Mouse (Mus musculus) midbrain, embryonic 15.5 days (tissue): ENCODE data around the gene Gprc5b. TPM values are rescaled to one million over a fixed set of nuclear protein-coding genes. Genes with fewer than 3 reads are reported as not detected.
A peak's percentile ranks its signal among the peaks of the same experiment; 100 is the strongest.

Source experiments
- ATAC-seq: fragments of 200-750 bp; cut with Nextera tagmentation; replicated peaks from 2 replicates; pipeline ENCODE4 v1.8.0; 2017; ENCODE audit warnings: moderate TSS enrichment
- H3K27ac ChIP-seq: fragments of 300-500 bp; sonication (generic); 2 replicates; pipeline ENCODE4 v1.5.1; 2015; ENCODE audit warnings: mild to moderate bottlenecking, inconsistent platforms
- H3K27me3 ChIP-seq: fragments of 300-500 bp; sonication (generic); replicated peaks from 2 replicates; pipeline ENCODE4 v1.6.1; 2015; ENCODE audit warnings: inconsistent platforms
- H3K36me3 ChIP-seq: fragments of 300-500 bp; sonication (generic); replicated peaks from 2 replicates; pipeline ENCODE4 v1.6.1; 2015; ENCODE audit warnings: inconsistent platforms
- H3K4me1 ChIP-seq: fragments of 300-500 bp; sonication (generic); 2 replicates; pipeline ENCODE4 v1.6.1; 2015; ENCODE audit warnings: inconsistent platforms
- H3K4me2 ChIP-seq: fragments of 300-500 bp; sonication (generic); 2 replicates; pipeline ENCODE4 v1.6.1; 2015; ENCODE audit warnings: inconsistent platforms, mild to moderate bottlenecking, moderate library complexity
- H3K4me3 ChIP-seq: fragments of 300-500 bp; sonication (generic); 2 replicates; pipeline ENCODE4 v1.5.1; 2015; ENCODE audit warnings: mild to moderate bottlenecking, inconsistent platforms
- H3K9ac ChIP-seq: fragments of 300-500 bp; sonication (generic); 2 replicates; pipeline ENCODE4 v1.6.1; 2015; ENCODE audit warnings: mild to moderate bottlenecking, inconsistent platforms
- H3K9me3 ChIP-seq: fragments of 300-500 bp; sonication (generic); 2 replicates; pipeline ENCODE4 v1.6.1; 2016; ENCODE audit warnings: inconsistent platforms
- WGBS: fragments of 180-500 bp; shearing (Covaris S2); methylation state at CpG from one replicate; pipeline ENCODE4 v1.1.7; 2015; ENCODE audit warnings: mixed read lengths; 5-methylcytosine and 5-hydroxymethylcytosine counted together
- polyA plus RNA-seq: library from polyadenylated mRNA; unstranded; fragments of >200 nt; fragmentation: Nextera tagmentation; extraction: Ambion mirVana; gene quantifications from 2 replicates; pipeline ENCODE4 v1.2.1, GENCODE M21; 2015

Gene Gprc5b
- polyA plus RNA-seq = 6.1 TPM in 2 replicates

- peak within 1 kb of the TSS; percentile 40 for H3K9ac ChIP-seq
- H3K27ac ChIP-seq = peak within 1 kb of the TSS; percentile 45
- peak within 1 kb of the TSS; percentile 83 for H3K4me2 ChIP-seq
- ATAC-seq = peak; percentile 82
- H3K36me3 ChIP-seq = no peaks in the 10 kb centered on the region
- no peaks in the 10 kb centered on the region for H3K27me3 ChIP-seq
- no peaks in the 10 kb centered on the region for H3K9me3 ChIP-seq
- H3K4me1 ChIP-seq = peaks cover 55% of the 10 kb centered on the region
- 1% methylated on average over 44 of the region's 44 CpGs for WGBS
- H3K4me3 ChIP-seq = peak within 1 kb of the TSS; percentile 45
Measured at GRCm38 (mm10) chr7:118995007-118995406, at the start of gene Gprc5b. Gene Gprc5b (minus strand): TSS chr7:118995211.

GRCm38 (mm10) chr7:119041502-119041901 is 46.5 kb upstream of the Gprc5b start:
- H3K9me3 ChIP-seq = no peaks in the 10 kb centered on the region
- H3K4me2 ChIP-seq = no peak overlapping the region
- no peak overlapping the region for H3K27ac ChIP-seq
- no peak overlapping the region for H3K4me3 ChIP-seq
- no peaks in the 10 kb centered on the region for H3K4me1 ChIP-seq
- no peaks in the 10 kb centered on the region for H3K27me3 ChIP-seq
- no peaks in the 10 kb centered on the region for H3K36me3 ChIP-seq
- no peak overlapping the region for H3K9ac ChIP-seq
- no peak for ATAC-seq

GRCm38 (mm10) chr7:119037581-119037980 is 42.6 kb upstream of the Gprc5b start:
- 0 out of 2 replicates have a peak, but pooled peaks cover 8% of the 10 kb centered on the region for H3K4me1 ChIP-seq
- H3K36me3 ChIP-seq = no peaks in the 10 kb centered on the region
- H3K9ac ChIP-seq = no peak overlapping the region
- no peaks in the 10 kb centered on the region for H3K27me3 ChIP-seq
- H3K4me2 ChIP-seq = no peak overlapping the region
- no peak overlapping the region for H3K27ac ChIP-seq
- H3K9me3 ChIP-seq = no peaks in the 10 kb centered on the region
- no peak overlapping the region for H3K4me3 ChIP-seq
- ATAC-seq = no peak

GRCm38 (mm10) chr7:119034243-119034961 is 39.4 kb upstream of the Gprc5b start:
- no peak overlapping the region for H3K4me3 ChIP-seq
- H3K9ac ChIP-seq = no peak overlapping the region
- ATAC-seq = no peak; the same call in 1 of the 2 replicates
- no peak overlapping the region for H3K27ac ChIP-seq
- H3K4me1 ChIP-seq = 0 out of 2 replicates have a peak, but pooled peaks cover 8% of the 10 kb centered on the region
- no peaks in the 10 kb centered on the region for H3K36me3 ChIP-seq
- no peaks in the 10 kb centered on the region for H3K27me3 ChIP-seq
- H3K9me3 ChIP-seq = no peaks in the 10 kb centered on the region
- WGBS = 61% methylated on average over 15 of the region's 15 CpGs
- H3K4me2 ChIP-seq = no peak overlapping the region

- Histone ChIP-seq H3K4me3 (no peak overlapping the region), H3K36me3 (no peaks in the 10 kb centered on the region), H3K27me3 (no peaks in the 10 kb centered on the region), H3K4me1 (no peaks in the 10 kb centered on the region), H3K9me3 (no peaks in the 10 kb centered on the region), H3K27ac (no peak overlapping the region), H3K9ac (no peak overlapping the region), H3K4me2 (no peak overlapping the region)
- 0 out of 2 replicates have a peak, but pooled peaks have one; percentile 15 for ATAC-seq
- 23% methylated on average over 17 of the region's 17 CpGs for WGBS
Measured at GRCm38 (mm10) chr7:119023394-119023921, 28.4 kb upstream of the Gprc5b start.

GRCm38 (mm10) chr7:119022238-119023156 is 27.5 kb upstream of the Gprc5b start:
- H3K36me3 ChIP-seq = no peaks in the 10 kb centered on the region
- peak; percentile 41; the same call in 1 of the 2 replicates for ATAC-seq
- no peaks in the 10 kb centered on the region for H3K27me3 ChIP-seq

GRCm38 (mm10) chr7:119019537-119019936 is 24.5 kb upstream of the Gprc5b start:
- peak; percentile 80 for ATAC-seq

More at GRCm38 (mm10) chr7:119022238-119023156, 27.5 kb upstream of the Gprc5b start:
- Histone ChIP-seq H3K9me3 (no peaks in the 10 kb centered on the region), H3K4me2 (no peak overlapping the region), H3K4me3 (no peak overlapping the region), H3K4me1 (no peaks in the 10 kb centered on the region), H3K27ac (no peak overlapping the region), H3K9ac (no peak overlapping the region)
- WGBS = 76% methylated on average over 19 of the region's 19 CpGs

GRCm38 (mm10) chr7:119015736-119016135 is 20.7 kb upstream of the Gprc5b start:
- no peak overlapping the region for H3K4me2 ChIP-seq
- no peak overlapping the region for H3K4me3 ChIP-seq
- no peaks in the 10 kb centered on the region for H3K9me3 ChIP-seq
- H3K36me3 ChIP-seq = no peaks in the 10 kb centered on the region
- no peak overlapping the region for H3K27ac ChIP-seq
- no peaks in the 10 kb centered on the region for H3K27me3 ChIP-seq
- no peak for ATAC-seq
- no peaks in the 10 kb centered on the region for H3K4me1 ChIP-seq
- 0% methylated on average over 3 of the region's 3 CpGs for WGBS
- no peak overlapping the region for H3K9ac ChIP-seq

More at GRCm38 (mm10) chr7:119019537-119019936, 24.5 kb upstream of the Gprc5b start:
- H3K36me3 ChIP-seq = no peaks in the 10 kb centered on the region
- H3K4me3 ChIP-seq = no peak overlapping the region
- H3K9me3 ChIP-seq = no peaks in the 10 kb centered on the region
- WGBS = 22% methylated on average over 4 of the region's 4 CpGs
- no peaks in the 10 kb centered on the region for H3K27me3 ChIP-seq
- H3K9ac ChIP-seq = no peak overlapping the region
- H3K27ac ChIP-seq = no peak overlapping the region
- no peak overlapping the region for H3K4me2 ChIP-seq
- no peaks in the 10 kb centered on the region for H3K4me1 ChIP-seq

GRCm38 (mm10) chr7:119010854-119011529 is 16.0 kb upstream of the Gprc5b start:
- peak; percentile 75 for ATAC-seq
- WGBS = 18% methylated on average over 5 of the region's 5 CpGs
- Histone ChIP-seq H3K4me3 (no peak overlapping the region), H3K9me3 (no peaks in the 10 kb centered on the region), H3K9ac (no peak overlapping the region), H3K4me1 (no peaks in the 10 kb centered on the region), H3K36me3 (no peaks in the 10 kb centered on the region), H3K27me3 (no peaks in the 10 kb centered on the region), H3K4me2 (no peak overlapping the region), H3K27ac (no peak overlapping the region)

GRCm38 (mm10) chr7:119002501-119002900 is 7.5 kb upstream of the Gprc5b start:
- no peak for ATAC-seq
- WGBS = 49% methylated on average over 2 of the region's 2 CpGs
- H3K27me3 ChIP-seq = no peaks in the 10 kb centered on the region

GRCm38 (mm10) chr7:119001965-119002364 is 7.0 kb upstream of the Gprc5b start:
- Histone ChIP-seq H3K4me3 (no peak overlapping the region), H3K27me3 (no peaks in the 10 kb centered on the region), H3K36me3 (no peaks in the 10 kb centered on the region), H3K4me2 (no peak overlapping the region), H3K9ac (no peak overlapping the region), H3K27ac (no peak overlapping the region), H3K4me1 (no peaks in the 10 kb centered on the region), H3K9me3 (no peaks in the 10 kb centered on the region)
- 51% methylated on average over 2 of the region's 2 CpGs for WGBS
- ATAC-seq = no peak

More at GRCm38 (mm10) chr7:119002501-119002900, 7.5 kb upstream of the Gprc5b start:
- Histone ChIP-seq H3K27ac (no peak overlapping the region), H3K4me3 (no peak overlapping the region), H3K4me2 (no peak overlapping the region), H3K9me3 (no peaks in the 10 kb centered on the region), H3K36me3 (no peaks in the 10 kb centered on the region), H3K4me1 (no peaks in the 10 kb centered on the region), H3K9ac (no peak overlapping the region)

GRCm38 (mm10) chr7:118999857-119000256 is 4.8 kb upstream of the Gprc5b start:
- Histone ChIP-seq H3K27me3 (no peaks in the 10 kb centered on the region), H3K4me3 (no peak overlapping the region)
- WGBS = 78% methylated on average over 2 of the region's 2 CpGs

More at GRCm38 (mm10) chr7:118999857-119000256, 4.8 kb upstream of the Gprc5b start:
- Histone ChIP-seq H3K27ac (no peak overlapping the region), H3K9ac (no peak overlapping the region), H3K9me3 (no peaks in the 10 kb centered on the region), H3K4me1 (peaks cover 8% of the 10 kb centered on the region), H3K4me2 (no peak overlapping the region), H3K36me3 (no peaks in the 10 kb centered on the region)
- ATAC-seq = no peak
